Mouse (Mus musculus) hindlimb bud, embryonic 11.5 days (tissue): Measurements from ENCODE around the gene Apool.
A peak's percentile ranks its signal among the peaks of the same experiment; 100 is the strongest.

ENCODE experiments used
- DNase-seq: peaks from one replicate; pipeline ENCODE4 v3.0.0-alpha.2; 2012; ENCODE audit warnings: low read depth, low spot score; ENCODE audit errors: extremely low spot score

Gene Apool

DNA sequence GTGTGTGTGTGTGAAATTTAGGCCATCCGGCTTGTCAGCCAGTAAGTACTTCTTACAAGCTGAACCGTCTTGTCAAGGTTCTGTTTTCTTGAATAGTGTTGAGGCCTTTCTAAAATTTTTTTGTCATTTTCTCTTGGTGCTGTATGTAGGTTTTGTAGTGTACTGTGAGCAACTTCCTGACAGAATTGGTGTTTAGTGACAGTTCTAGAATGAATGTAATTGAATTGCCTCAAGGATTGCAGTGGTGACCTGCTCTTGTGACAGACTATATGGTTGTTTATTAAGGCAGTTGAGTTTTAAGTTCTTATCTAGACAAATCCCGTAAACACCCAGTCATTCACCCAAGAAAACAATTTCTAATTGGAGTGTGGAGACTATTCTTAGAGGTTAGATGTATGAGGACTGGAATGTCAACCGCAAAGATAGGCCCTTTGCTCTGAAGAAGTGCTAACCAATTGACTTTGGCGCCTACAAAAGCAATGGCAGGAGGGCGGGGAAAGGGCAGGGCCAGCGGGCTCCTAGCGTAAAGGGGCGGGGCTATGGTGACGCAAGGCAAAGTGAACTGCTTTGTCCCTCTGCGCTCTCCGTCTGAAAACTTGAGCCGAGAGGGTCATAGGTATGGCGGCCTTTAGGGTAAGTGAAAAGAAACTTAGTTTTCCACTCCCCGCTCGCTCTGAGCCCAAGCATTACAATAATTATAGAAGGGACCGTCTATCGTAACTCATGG is at the start of gene Apool:
Apool (plus strand) TSS at position 531 of the 727 bp plus-strand sequence.
- DNase-seq, result peak; percentile 53

DNA sequence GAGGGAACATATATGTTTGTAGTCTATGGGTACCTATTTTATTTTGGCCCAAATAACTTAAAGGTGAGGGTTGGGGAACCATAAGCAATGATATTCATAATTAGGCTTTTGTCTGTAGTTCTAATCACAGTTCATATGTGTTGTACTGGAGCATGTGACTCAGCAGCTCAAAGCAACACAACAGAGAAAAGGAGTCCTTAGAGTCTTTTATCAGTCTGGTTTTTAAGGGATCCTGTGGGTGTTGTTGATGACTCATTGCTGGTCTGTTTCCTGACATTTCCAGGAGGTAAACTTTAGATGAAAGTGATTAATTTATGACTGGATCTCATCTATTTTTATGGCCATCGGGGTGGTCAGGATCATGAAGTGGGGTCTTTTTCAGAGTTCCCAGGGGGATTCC is 37.6 kb upstream of the Apool start:
- no peak for DNase-seq

DNA sequence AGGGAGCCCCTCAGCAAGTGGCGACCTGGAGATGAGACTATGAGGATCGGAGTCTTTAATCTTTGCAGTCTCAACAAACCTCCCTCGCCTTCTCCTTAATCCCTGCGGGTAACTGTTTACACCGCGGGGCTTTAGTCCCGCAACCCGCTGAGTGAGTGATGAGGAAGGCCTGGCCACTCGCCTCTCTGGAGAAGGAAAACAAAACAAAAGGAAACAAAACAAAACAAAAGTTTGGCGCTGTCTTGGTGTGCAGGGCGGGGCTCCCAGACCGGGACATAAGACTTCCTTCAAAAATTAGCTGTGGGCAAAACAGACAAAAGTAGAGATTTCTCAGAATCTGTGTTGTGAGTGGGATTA is 375 bp downstream of the Apool start:
- DNase-seq, result no peak

- DNase-seq, result no peak
Observed at GRCm38 (mm10) chrX:112312094-112312493, 960 bp downstream of the Apool start.

GRCm38 (mm10) chrX:112320273-112320672 is 9.1 kb downstream of the Apool start:
- DNase-seq, result no peak

DNA sequence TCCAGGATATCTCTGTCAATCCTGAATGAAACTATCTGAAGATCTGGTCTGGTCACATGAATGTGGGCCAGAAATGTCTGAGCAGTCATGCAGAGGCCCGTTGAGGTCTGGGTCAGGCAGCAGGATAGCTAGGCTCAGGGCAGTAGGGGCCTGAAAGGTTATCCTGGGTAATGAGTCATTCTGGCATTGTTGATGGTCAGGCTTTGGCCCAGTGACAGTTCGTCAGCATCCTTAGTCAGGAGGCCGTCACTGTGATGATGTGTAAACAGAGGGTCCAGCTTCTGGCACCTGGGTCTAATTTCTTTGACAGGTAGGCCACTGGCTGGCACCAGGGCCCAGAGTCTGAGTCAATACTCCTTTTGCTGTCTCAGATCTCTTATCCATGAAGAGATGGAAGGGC is 28.4 kb downstream of the Apool start:
- DNase-seq, result no peak

- no peak for DNase-seq
Observed at GRCm38 (mm10) chrX:112347467-112348394, 36.6 kb downstream of the Apool start.

GRCm38 (mm10) chrX:112348395-112348791 is 37.3 kb downstream of the Apool start:
- DNase-seq, result no peak

GRCm38 (mm10) chrX:112368426-112368825 is 57.3 kb downstream of the Apool start:
- no peak for DNase-seq

GRCm38 (mm10) chrX:112370577-112371410 is 59.7 kb downstream of the Apool start:
- DNase-seq, result peak; percentile 47

DNA sequence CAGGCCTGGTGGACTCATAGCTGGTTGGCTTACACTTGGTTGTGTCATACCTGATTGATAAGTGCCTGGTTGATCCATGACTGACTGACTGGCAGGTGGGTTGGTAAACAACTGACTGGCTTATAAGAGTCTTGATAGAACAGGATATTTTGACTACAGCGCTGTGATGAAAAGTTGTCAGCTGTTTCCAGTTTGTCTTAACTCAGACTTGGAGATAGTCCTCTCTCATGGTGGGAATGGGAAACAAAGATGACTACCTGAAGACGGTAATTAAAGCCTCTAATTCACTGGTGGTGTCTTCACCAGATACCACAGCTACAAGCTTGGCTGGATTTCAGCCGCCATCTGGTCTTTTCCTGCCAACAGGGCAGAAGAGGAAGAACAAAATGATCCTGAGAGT is 95.5 kb downstream of the Apool start, which contains the start of gene Satl1:
Satl1 (minus strand) TSS at position 101 of the 400 bp plus-strand sequence.
- no peak for DNase-seq

GRCm38 (mm10) chrX:112412309-112412708 is 101.2 kb downstream of the Apool start:
- no peak for DNase-seq
